Mouse (Mus musculus): ENCODE results near the gene Cuedc1. TPM values are rescaled to one million over a fixed set of nuclear protein-coding genes. Genes with fewer than 3 reads are reported as not detected.

The Cuedc1 gene
- polyA plus RNA-seq, 1 experiment from 2014 or later = 53.2 TPM

DNA sequence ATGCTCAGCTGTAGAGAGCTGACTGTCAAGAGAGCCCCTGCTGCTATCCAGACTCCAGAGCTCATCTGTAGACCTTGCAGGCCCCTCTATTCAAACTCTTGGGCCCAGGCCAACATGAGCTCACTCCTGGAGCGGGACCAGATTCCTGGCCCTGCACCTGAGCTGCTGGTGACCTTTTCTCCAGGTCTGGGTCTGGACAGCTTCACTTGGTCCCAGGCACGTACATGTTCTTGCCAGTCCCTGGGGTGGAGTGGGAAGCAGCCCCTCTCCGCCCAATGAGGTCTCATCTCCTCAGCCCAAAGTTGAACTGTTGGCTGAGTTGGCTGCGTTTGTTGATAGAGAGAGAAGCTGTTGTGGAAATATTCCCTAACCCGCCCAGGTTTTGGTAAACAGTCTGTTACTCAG lies 61.0 kb downstream of the Cuedc1 start:
- Histone ChIP-seq H3K36me3 (no peaks in the 10 kb centered on the region), H3K9me3 (replicated peaks) (no peaks in the 10 kb centered on the region), H3K9ac (no peak overlapping the region), H3K4me3 (no peak overlapping the region), H3K4me2 (replicated peaks) (no peak overlapping the region), H3K4me1 (peaks cover 70% of the 10 kb centered on the region), H3K27ac (peak overlapping the region; percentile 57), H3K27me3 (no peaks in the 10 kb centered on the region)
- ATAC-seq (ENCODE audit: low FRiP score) = no peak
- WGBS = 70% methylated on average over 5 of the region's 5 CpGs

DNA sequence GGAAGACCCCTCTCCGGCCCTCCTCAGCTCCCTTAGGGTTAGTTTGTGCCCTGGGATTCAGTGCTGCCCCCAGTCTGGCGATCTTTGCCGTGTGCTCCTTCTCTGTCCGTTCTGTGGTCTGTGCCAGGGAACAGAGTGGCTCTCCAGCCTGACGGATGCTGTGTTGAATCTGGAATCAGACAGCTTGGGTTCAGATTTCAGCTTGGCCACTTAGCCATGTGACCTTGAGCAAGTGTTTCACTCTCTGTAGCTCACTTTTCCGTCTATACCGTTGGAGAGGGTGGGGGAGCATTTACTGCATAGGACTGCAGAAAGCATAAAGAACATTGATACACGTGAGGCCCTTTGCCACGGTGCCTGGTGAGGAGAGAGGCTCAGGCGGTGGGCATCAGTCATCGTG lies 61.5 kb downstream of the Cuedc1 start:
- Histone ChIP-seq H3K36me3 (no peaks in the 10 kb centered on the region), H3K4me3 (no peak overlapping the region), H3K4me2 (replicated peaks) (no peak overlapping the region), H3K27ac (peak overlapping the region; percentile 57; the same call in 1 of the 2 replicates), H3K27me3 (no peaks in the 10 kb centered on the region), H3K4me1 (peaks cover 67% of the 10 kb centered on the region), H3K9ac (no peak overlapping the region), H3K9me3 (replicated peaks) (no peaks in the 10 kb centered on the region)
- WGBS = 68% methylated on average over 11 of the region's 11 CpGs
- no peak for ATAC-seq (ENCODE audit: low FRiP score)

DNA sequence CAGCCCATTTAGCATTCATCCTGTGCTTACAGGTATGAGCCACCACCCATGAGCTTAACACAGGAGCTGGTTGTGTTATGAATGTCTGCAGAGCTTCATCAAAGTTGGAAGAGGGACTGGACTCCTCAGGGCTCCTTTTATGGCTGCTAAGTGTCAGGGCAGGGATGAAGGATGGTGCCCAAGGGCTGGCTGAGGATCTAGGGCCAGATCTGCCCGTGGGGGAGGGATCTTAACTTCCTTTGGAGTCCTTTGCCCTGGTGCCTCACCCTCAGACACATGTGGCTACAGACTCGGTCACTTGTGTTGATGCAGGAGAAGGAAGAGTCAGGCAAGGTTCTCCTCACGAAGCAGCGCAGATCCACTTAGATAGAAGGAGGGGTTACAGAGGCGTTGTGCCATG lies 62.5 kb downstream of the Cuedc1 start:
- H3K4me2 ChIP-seq (replicated peaks) = peak overlapping the region; percentile 70
- H3K9me3 ChIP-seq (replicated peaks) = no peaks in the 10 kb centered on the region
- H3K4me1 ChIP-seq = peaks cover 67% of the 10 kb centered on the region
- H3K27me3 ChIP-seq = no peaks in the 10 kb centered on the region
- H3K4me3 ChIP-seq = no peak overlapping the region
- no peaks in the 10 kb centered on the region for H3K36me3 ChIP-seq
- 37% methylated on average over 5 of the region's 5 CpGs for WGBS
- H3K9ac ChIP-seq = peak overlapping the region; percentile 24; the same call in 1 of the 2 replicates
- H3K27ac ChIP-seq = peak overlapping the region; percentile 91
- ATAC-seq (ENCODE audit: low FRiP score) = no peak

DNA sequence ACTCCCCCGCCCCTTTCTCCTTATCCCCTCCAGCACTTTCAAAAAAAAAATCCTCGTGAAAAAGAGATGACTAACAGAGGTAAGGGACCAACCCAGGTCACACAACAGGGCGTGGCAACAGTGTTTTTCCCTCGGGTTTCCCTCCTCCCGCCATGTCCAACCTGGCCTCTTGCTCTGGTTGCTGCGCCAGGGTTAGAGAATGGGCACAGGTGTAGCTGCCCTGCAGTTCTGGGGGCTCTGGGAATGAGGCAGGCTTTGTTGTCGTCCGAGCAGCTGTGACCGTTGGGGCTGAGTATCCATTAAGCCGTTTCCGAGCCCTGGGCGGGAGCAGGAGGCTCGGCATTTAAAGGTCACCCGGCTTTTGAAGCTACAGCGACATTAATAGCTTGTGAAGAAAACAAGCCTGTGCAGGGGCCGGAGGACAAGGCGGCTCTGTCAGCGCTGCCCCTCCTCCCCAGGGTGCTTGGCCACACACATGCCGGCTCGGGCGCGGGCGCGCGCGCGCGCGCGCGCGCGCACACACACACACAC lies 63.3 kb downstream of the Cuedc1 start:
- peak overlapping the region; percentile 91 for H3K27ac ChIP-seq
- H3K4me2 ChIP-seq (replicated peaks) = peak overlapping the region; percentile 70
- no peaks in the 10 kb centered on the region for H3K27me3 ChIP-seq
- WGBS = under 1% methylated on average over 15 of the region's 33 CpGs
- H3K4me1 ChIP-seq = peaks cover 66% of the 10 kb centered on the region
- peak; percentile 75 for ATAC-seq (ENCODE audit: low FRiP score)
- no peaks in the 10 kb centered on the region for H3K9me3 ChIP-seq (replicated peaks)
- H3K4me3 ChIP-seq = peak overlapping the region; percentile 30
- H3K9ac ChIP-seq = peak overlapping the region; percentile 67
- H3K36me3 ChIP-seq = no peaks in the 10 kb centered on the region

DNA sequence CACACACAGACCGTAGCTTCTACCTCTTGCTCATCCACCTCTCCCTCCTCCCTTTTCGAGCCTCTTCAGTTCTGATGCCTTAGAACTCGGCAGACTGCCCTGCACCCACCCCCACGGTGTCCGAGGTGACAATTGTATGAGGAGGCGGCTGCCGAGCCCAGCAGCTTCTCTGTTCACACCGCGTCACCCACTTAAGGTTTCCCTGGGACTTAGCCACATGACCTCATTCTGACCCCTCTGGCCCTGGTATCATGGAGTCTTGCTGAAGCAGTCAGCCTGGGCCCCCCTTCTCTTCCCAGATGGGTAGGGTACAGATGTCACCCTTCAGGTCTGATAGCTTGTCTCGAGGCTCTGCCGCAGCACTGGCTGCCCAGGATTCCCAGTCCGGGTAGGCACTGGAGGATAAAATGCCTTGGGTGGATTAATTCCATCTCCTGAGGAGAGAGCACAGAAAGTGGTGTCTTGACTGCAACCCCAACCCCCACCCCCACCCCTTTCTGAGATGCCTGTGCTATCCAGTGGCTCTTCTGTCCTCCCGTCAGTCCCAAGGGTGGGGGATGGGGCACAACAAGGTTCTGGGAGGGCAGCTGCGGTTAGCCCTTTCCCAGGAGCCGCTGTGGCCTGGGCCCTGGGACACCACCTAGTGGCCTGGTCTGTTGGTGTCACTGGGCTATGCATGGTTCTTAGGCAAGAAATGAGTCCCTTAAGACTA lies 63.9 kb downstream of the Cuedc1 start:
- Histone ChIP-seq H3K27ac (peak overlapping the region; percentile 91), H3K4me2 (replicated peaks) (peak overlapping the region; percentile 70), H3K4me1 (peaks cover 65% of the 10 kb centered on the region), H3K36me3 (no peaks in the 10 kb centered on the region), H3K9ac (peak overlapping the region; percentile 67), H3K27me3 (no peaks in the 10 kb centered on the region), H3K9me3 (replicated peaks) (no peaks in the 10 kb centered on the region), H3K4me3 (peak overlapping the region; percentile 30)
- under 1% methylated on average over 14 of the region's 15 CpGs for WGBS
- ATAC-seq (ENCODE audit: low FRiP score) = peak; percentile 72

DNA sequence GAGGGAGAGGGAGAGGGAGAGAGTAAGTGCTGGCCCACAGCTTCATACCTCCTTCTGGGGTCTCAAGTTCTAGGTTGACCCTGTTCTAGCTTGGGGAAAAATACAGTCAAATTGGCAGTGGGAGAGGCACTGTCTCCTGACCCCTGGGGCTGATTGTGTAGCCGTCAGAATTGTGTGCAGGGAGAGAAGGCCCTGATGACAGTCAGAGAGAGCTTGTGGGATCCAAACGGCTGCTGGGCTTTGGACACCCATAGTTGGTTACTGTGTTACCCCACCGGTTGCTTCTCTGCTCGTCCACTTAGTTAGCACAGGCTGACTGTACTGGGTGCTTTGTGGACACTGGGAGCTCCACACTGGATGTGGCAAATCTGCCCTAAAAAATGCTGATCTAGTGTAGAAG lies 64.9 kb downstream of the Cuedc1 start:
- H3K4me3 ChIP-seq = no peak overlapping the region
- H3K27me3 ChIP-seq = no peaks in the 10 kb centered on the region
- H3K9ac ChIP-seq = no peak overlapping the region
- 49% methylated on average over 4 of the region's 4 CpGs for WGBS
- H3K9me3 ChIP-seq (replicated peaks) = no peaks in the 10 kb centered on the region
- H3K4me2 ChIP-seq (replicated peaks) = no peak overlapping the region
- H3K36me3 ChIP-seq = no peaks in the 10 kb centered on the region
- no peak for ATAC-seq (ENCODE audit: low FRiP score)
- H3K4me1 ChIP-seq = peaks cover 63% of the 10 kb centered on the region
- no peak overlapping the region for H3K27ac ChIP-seq

DNA sequence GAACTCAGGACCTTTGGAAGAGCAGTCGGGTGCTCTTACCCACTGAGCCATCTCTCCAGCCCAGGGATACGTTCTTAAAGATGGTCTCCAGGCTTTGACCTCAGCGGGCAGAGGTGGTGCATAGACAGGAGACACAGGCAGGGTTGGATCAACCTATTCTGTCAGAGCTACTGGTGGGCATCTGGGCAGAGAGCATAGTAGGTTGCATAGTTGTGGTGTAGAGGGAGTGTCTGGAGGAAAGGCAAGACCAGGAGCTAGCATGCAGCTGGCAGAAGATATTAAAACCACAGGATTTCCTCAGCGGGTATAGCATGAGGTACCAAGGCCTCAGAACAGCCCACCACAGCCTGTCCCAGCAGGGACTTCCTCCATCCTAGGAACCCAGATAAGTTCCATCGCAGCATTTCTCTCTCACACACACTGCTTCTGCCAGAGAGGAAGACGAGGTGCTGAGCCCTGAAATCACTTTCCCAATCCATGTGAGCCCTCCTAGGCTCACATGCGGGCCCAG lies 66.4 kb downstream of the Cuedc1 start:
- no peaks in the 10 kb centered on the region for H3K36me3 ChIP-seq
- H3K4me2 ChIP-seq (replicated peaks) = no peak overlapping the region; the same call in 1 of the 2 replicates
- H3K27ac ChIP-seq = peak overlapping the region; percentile 48
- H3K9me3 ChIP-seq (replicated peaks) = no peaks in the 10 kb centered on the region
- no peak for ATAC-seq (ENCODE audit: low FRiP score)
- H3K4me1 ChIP-seq = peaks cover 60% of the 10 kb centered on the region
- WGBS = 89% methylated on average over 7 of the region's 7 CpGs
- no peak overlapping the region for H3K4me3 ChIP-seq
- H3K9ac ChIP-seq = peak overlapping the region; percentile 18; the same call in 1 of the 2 replicates
- peaks cover 4% of the 10 kb centered on the region; the same call in 1 of the 2 replicates for H3K27me3 ChIP-seq

DNA sequence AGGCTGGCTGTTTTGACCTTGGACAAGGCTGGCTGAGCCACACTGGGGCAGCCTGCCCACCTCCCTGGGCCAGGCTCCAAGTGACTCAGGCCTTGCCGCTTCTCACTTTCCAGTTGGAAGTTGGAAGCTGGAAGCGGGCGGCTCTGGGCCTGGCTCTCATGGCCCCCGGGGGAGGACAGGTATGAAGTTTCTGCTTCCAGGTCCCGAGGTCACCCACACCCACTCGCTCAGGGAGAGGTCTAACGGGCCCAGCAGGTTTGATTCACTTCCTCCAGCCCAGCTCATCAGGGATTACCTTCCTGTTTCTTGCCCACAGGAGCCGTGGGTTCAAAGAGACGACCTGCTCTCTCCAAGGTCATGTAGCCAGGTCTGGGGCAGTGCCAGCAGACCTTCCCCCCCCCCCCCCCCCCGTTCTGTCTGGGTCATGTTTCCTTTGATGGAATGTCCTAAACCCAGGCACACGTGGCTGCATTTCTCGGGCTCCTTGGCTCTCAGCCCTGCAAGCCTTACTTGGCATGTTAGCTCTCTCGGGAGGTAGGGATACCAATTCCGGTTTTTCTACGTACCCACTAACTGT lies 67.0 kb downstream of the Cuedc1 start:
- WGBS = 49% methylated on average over 15 of the region's 15 CpGs
- H3K27ac ChIP-seq = peak overlapping the region; percentile 48
- no peaks in the 10 kb centered on the region for H3K9me3 ChIP-seq (replicated peaks)

DNA sequence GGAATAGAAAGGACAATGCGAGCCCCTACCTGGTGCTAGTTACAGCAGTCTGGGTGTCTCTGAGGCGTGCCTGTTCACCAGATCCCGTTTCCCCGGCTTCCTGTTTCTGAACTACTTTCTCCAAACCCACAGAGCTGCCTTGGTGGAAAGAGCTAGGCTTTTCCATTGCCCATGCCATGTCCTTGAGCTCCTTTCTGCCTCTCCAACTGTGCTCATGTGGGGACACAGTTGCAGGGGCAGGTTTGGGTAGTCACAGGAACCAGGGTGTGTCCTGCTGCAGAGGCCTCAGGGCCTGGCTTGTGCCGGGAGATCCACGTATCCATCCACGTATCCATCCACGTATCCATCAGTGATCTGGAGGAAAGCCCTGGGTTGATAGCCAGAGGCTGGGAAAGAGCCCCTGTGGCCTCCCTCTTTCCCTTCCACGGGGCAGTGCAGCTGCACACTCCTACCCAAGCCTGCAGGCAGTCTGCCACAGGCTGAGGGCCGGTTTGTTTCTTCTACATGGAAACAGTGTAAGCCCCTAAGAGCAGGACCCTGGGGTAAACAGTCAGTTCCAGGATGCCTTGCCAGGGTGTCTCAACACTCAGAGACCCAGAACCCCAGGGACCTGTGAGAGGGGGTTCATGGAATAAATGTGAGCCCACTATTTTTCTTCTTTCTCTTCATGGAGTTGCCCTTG lies 68.0 kb downstream of the Cuedc1 start:
- Histone ChIP-seq H3K27ac (peak overlapping the region; percentile 40; the same call in 1 of the 2 replicates), H3K4me2 (replicated peaks) (no peak overlapping the region), H3K36me3 (no peaks in the 10 kb centered on the region), H3K4me1 (peaks cover 56% of the 10 kb centered on the region), H3K9me3 (replicated peaks) (no peaks in the 10 kb centered on the region), H3K4me3 (no peak overlapping the region), H3K27me3 (peaks cover 12% of the 10 kb centered on the region), H3K9ac (no peak overlapping the region)
- ATAC-seq (ENCODE audit: low FRiP score) = no peak
- 71% methylated on average over 10 of the region's 10 CpGs for WGBS

More for the DNA sequence above, 67.0 kb downstream of the Cuedc1 start:
- peaks cover 8% of the 10 kb centered on the region for H3K27me3 ChIP-seq
- no peaks in the 10 kb centered on the region for H3K36me3 ChIP-seq
- ATAC-seq (ENCODE audit: low FRiP score) = no peak
- peak overlapping the region; percentile 18; the same call in 1 of the 2 replicates for H3K9ac ChIP-seq
- no peak overlapping the region for H3K4me3 ChIP-seq
- peaks cover 62% of the 10 kb centered on the region for H3K4me1 ChIP-seq
- H3K4me2 ChIP-seq (replicated peaks) = no peak overlapping the region; the same call in 1 of the 2 replicates

DNA sequence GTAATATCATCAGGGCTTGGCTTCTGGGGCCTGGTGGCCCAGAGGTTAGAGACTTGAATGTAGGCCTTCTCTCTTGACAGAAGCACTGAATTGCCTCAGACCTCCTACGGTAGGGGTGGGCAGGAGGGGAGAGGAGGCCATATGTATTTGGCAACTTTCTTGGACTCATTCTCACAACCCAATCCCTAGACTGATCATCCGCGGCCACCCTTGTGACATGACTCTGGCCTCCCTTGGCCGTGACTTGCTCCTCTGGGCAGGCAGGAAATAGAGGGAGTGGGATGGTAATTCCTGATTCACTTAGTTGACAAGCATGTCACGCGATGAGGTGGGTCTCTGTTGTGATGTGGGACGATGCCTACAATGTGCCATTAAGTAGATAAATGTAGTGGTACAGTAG lies 68.6 kb downstream of the Cuedc1 start:
- peaks cover 49% of the 10 kb centered on the region for H3K4me1 ChIP-seq
- H3K27ac ChIP-seq = no peak overlapping the region
- no peak overlapping the region for H3K4me3 ChIP-seq
- no peak overlapping the region for H3K9ac ChIP-seq
- peaks cover 12% of the 10 kb centered on the region for H3K27me3 ChIP-seq
- no peak for ATAC-seq (ENCODE audit: low FRiP score)
- H3K36me3 ChIP-seq = no peaks in the 10 kb centered on the region
- no peaks in the 10 kb centered on the region for H3K9me3 ChIP-seq (replicated peaks)
- WGBS = 83% methylated on average over 7 of the region's 7 CpGs
- no peak overlapping the region for H3K4me2 ChIP-seq (replicated peaks)

DNA sequence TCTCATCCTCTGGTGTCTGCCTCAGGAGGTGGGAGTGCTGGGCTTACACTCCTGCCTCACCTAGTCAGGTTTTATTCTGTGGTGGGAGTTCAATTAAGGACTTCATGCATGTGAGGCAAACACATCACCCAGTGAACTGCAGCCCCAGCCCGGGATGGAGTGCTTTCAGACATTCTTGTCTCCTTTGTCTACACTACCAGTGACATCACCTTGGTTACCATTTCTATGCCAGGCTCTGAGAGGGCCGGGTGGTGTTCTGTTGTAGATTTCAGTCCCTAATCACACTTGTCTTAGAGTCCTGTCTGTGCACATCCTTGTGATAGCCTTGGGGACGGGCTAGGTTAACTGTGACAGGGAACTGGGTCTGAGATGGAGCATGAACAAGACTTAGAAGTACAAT lies 70.8 kb downstream of the Cuedc1 start:
- Histone ChIP-seq H3K9me3 (replicated peaks) (no peaks in the 10 kb centered on the region), H3K9ac (no peak overlapping the region), H3K27ac (no peak overlapping the region), H3K4me3 (no peak overlapping the region), H3K4me1 (peaks cover 56% of the 10 kb centered on the region), H3K27me3 (peaks cover 12% of the 10 kb centered on the region), H3K4me2 (replicated peaks) (no peak overlapping the region), H3K36me3 (no peaks in the 10 kb centered on the region)
- no peak for ATAC-seq (ENCODE audit: low FRiP score)
- 29% methylated on average over 3 of the region's 3 CpGs for WGBS

DNA sequence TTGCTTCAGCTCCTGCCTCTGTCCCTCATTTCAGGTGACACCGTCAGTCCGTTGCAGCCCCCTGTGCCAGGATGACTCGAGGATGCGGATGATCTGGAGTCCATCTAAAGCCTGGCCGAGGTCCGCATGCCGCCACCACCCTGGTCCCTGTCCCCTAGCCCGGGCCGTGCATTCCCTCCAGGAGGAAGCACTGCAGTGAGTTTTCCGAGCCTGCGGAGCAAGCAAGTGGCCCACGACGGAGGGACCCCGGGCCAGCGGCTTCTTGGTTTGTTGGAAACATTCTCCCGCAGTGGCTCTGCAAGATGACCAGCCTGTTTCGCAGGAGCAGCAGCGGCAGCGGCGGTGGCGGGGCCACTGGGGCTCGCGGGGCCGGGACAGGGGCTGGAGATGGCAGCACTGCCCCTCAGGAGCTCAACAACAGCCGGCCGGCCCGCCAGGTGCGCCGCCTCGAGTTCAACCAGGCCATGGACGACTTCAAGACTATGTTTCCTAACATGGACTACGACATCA lies 71.7 kb downstream of the Cuedc1 start:
- no peak for ATAC-seq (ENCODE audit: low FRiP score)
- Histone ChIP-seq H3K4me1 (peaks cover 55% of the 10 kb centered on the region), H3K9ac (no peak overlapping the region), H3K4me2 (replicated peaks) (no peak overlapping the region), H3K4me3 (no peak overlapping the region), H3K27ac (no peak overlapping the region), H3K36me3 (no peaks in the 10 kb centered on the region), H3K27me3 (peaks cover 12% of the 10 kb centered on the region), H3K9me3 (replicated peaks) (no peaks in the 10 kb centered on the region)
- 21% methylated on average over 30 of the region's 32 CpGs for WGBS
